ENCODE assay signal across 14 mouse cellular contexts in the genomic region with DNA sequence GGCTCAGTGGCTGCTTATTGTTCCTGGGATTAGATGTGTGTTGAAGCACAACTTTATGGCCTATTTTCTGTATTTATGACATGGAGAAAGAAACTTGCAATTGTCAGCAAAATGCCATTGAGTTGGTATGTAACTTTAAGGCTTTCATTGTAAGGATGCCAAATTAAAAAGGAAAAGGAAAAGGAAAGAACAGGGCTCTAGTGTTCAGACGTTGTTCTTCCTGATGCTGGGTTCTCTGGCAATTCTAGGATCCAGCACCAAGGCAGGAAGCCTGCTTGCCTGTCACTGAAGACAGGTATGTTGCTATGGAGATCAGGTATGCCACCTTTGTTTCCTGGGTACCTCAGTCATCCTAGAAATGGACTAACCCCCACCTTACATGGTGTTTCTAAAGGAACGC. TPM values are rescaled to one million over a fixed set of nuclear protein-coding genes. Genes with fewer than 3 reads are reported as not detected.
DNase-seq lines count a peak whose midpoint lies in the region; ATAC-seq and TF ChIP-seq lines count a peak whose summit lies in the region.
"Had no signal": no experiment of that assay in that cellular context is flagged by ENCODE, and none has a peak within 500 bp of the region (broad histone marks: within the 10 kb centered on the region; RNA-seq: fewer than 3 reads in every experiment).

No protein-coding gene starts in this region.

- TF ChIP-seq CTCF in heart, postnatal 0 days (IDR thresholded peaks at IDR 0.05; ENCODE audit: low read depth), result no peak
- no peak for TF ChIP-seq CTCF in lung, embryonic 14.5 days (IDR thresholded peaks at IDR 0.05; ENCODE audit: low read depth)
- no peak for TF ChIP-seq CTCF in intestine, postnatal 0 days (IDR thresholded peaks at IDR 0.05; ENCODE audit: low read depth)

- ATAC-seq in heart, postnatal 0 days (ENCODE audit: insufficient read depth, low read depth), result no peak
- no peak for ATAC-seq in lung, embryonic 14.5 days (ENCODE audit: insufficient read depth)
- ATAC-seq in intestine, embryonic 15.5 days, result peak; percentile 13; the same call in 1 of the 2 replicates
- ATAC-seq in intestine, postnatal 0 days, result no peak
- ATAC-seq: activated CD4-positive, CD25-positive, alpha-beta regulatory T cell, adult 4 months had no signal

- H3K4me1 ChIP-seq in heart, postnatal 0 days (ENCODE audit: control insufficient read depth, insufficient read depth), result no peaks in the 10 kb centered on the region
- H3K4me1 ChIP-seq in lung, embryonic 14.5 days (ENCODE audit: insufficient read depth), result peaks cover 25% of the 10 kb centered on the region
- peaks cover 20% of the 10 kb centered on the region for H3K4me1 ChIP-seq in intestine, embryonic 15.5 days (replicated peaks)
- H3K4me1 ChIP-seq in intestine, postnatal 0 days (replicated peaks; ENCODE audit: control insufficient read depth, insufficient read depth, low read length), result peaks cover 18% of the 10 kb centered on the region; the same call in 1 of the 2 replicates

- no peaks in the 10 kb centered on the region for H3K36me3 ChIP-seq in heart, postnatal 0 days (replicated peaks; ENCODE audit: control insufficient read depth, insufficient read depth, low read length)
- no peaks in the 10 kb centered on the region for H3K36me3 ChIP-seq in lung, embryonic 14.5 days (ENCODE audit: insufficient read depth)
- no peaks in the 10 kb centered on the region for H3K36me3 ChIP-seq in intestine, embryonic 15.5 days
- no peaks in the 10 kb centered on the region for H3K36me3 ChIP-seq in intestine, postnatal 0 days (ENCODE audit: control insufficient read depth, insufficient read depth)
- H3K36me3 ChIP-seq: heart, embryonic 10.5 days had no signal

- H3K4me3 ChIP-seq in heart, postnatal 0 days (ENCODE audit: low read depth, low read length), result no peak overlapping the region
- no peak overlapping the region for H3K4me3 ChIP-seq in lung, embryonic 14.5 days (ENCODE audit: low read depth, low read length)
- no peak overlapping the region for H3K4me3 ChIP-seq in intestine, embryonic 15.5 days (replicated peaks)
- no peak overlapping the region for H3K4me3 ChIP-seq in intestine, postnatal 0 days (ENCODE audit: low read depth, low read length)
- H3K4me3 ChIP-seq: heart, embryonic 10.5 days had no signal

- no peak for TF ChIP-seq EP300 in heart, postnatal 0 days (IDR thresholded peaks at IDR 0.05; ENCODE audit: low read depth)

- WGBS in heart, postnatal 0 days, result 53% methylated on average over 2 of the region's 2 CpGs
- 24% methylated on average over 2 of the region's 2 CpGs for WGBS in lung, embryonic 14.5 days
- WGBS in intestine, embryonic 15.5 days, result 42% methylated on average over 2 of the region's 2 CpGs
- 20% methylated on average over 2 of the region's 2 CpGs for WGBS in intestine, postnatal 0 days

- intact Hi-C loops in heart, postnatal 36 days (cut with DNase I), result no loop called here

- H3K9me3 ChIP-seq in heart, postnatal 0 days (replicated peaks; ENCODE audit: control insufficient read depth, low read length), result no peaks in the 10 kb centered on the region
- H3K9me3 ChIP-seq in lung, embryonic 14.5 days (ENCODE audit: low read depth, low read length), result no peaks in the 10 kb centered on the region
- no peaks in the 10 kb centered on the region for H3K9me3 ChIP-seq in intestine, embryonic 15.5 days
- no peaks in the 10 kb centered on the region for H3K9me3 ChIP-seq in intestine, postnatal 0 days (ENCODE audit: control insufficient read depth)
- H3K9me3 ChIP-seq: heart, embryonic 10.5 days had no signal

- H3K9ac ChIP-seq in heart, postnatal 0 days (replicated peaks; ENCODE audit: low read depth, low read length), result no peak overlapping the region
- no peak overlapping the region for H3K9ac ChIP-seq in lung, embryonic 14.5 days
- no peak overlapping the region for H3K9ac ChIP-seq in intestine, embryonic 15.5 days
- no peak overlapping the region for H3K9ac ChIP-seq in intestine, postnatal 0 days (ENCODE audit: low read depth, low read length)
- H3K9ac ChIP-seq: hindbrain, embryonic 14.5 days had no signal

- H3K27me3 ChIP-seq in heart, postnatal 0 days (ENCODE audit: control insufficient read depth, insufficient read depth, low read length), result no peaks in the 10 kb centered on the region
- no peaks in the 10 kb centered on the region for H3K27me3 ChIP-seq in lung, embryonic 14.5 days (ENCODE audit: insufficient read depth, low read length)
- no peaks in the 10 kb centered on the region for H3K27me3 ChIP-seq in intestine, embryonic 15.5 days (replicated peaks)
- H3K27me3 ChIP-seq in intestine, postnatal 0 days (replicated peaks; ENCODE audit: control insufficient read depth, insufficient read depth, low read length), result no peaks in the 10 kb centered on the region
- H3K27me3 ChIP-seq: CH12.LX had no signal

- no peak for DNase-seq in heart, postnatal 0 days (ENCODE audit: low spot score)
- DNase-seq in heart, postnatal 36 days, result no peak
- DNase-seq in lung, embryonic 14.5 days, result peak; percentile 22
- DNase-seq in lung, postnatal 25 days (ENCODE audit: low spot score), result no peak
- DNase-seq in layer of hippocampus, adult 11-12 months (ENCODE audit: low spot score), result no peak
- DNase-seq: layer of hippocampus, postnatal 36 days; left cerebral cortex, postnatal 4 days; right cerebral cortex, postnatal 4 days had no signal

- peak overlapping the region; percentile 3; the same call in 1 of the 2 replicates for H3K27ac ChIP-seq in heart, postnatal 0 days (ENCODE audit: low read depth)
- H3K27ac ChIP-seq in lung, embryonic 14.5 days (ENCODE audit: low read depth), result peak overlapping the region; percentile 3; the same call in 1 of the 2 replicates
- H3K27ac ChIP-seq in intestine, embryonic 15.5 days, result 0 out of 2 replicates have a peak overlapping the region, but pooled peaks have one; percentile 18
- no peak overlapping the region for H3K27ac ChIP-seq in intestine, postnatal 0 days (ENCODE audit: low read depth, low read length)
- H3K27ac ChIP-seq: heart, embryonic 10.5 days; hindbrain, embryonic 14.5 days had no signal

- H3K4me2 ChIP-seq in heart, postnatal 0 days (ENCODE audit: low read depth, low read length), result no peak overlapping the region
- no peak overlapping the region for H3K4me2 ChIP-seq in lung, embryonic 14.5 days
- no peak overlapping the region for H3K4me2 ChIP-seq in intestine, embryonic 15.5 days (replicated peaks)
- H3K4me2 ChIP-seq in intestine, postnatal 0 days (replicated peaks; ENCODE audit: low read depth), result peak overlapping the region; percentile 35; the same call in 1 of the 2 replicates
- H3K4me2 ChIP-seq: hindbrain, embryonic 14.5 days had no signal

RNA-seq across cellular contexts. Expression of a gene that starts 11.1 kb away (rescaled TPM):
- total RNA-seq in heart, postnatal 0 days (2014; rRNA removed; ENCODE audit: low replicate concordance), result 14.8 and 19.1 TPM in 2 replicates
- 21.9 and 22.5 TPM in 2 replicates for polyA plus RNA-seq in heart, postnatal 0 days (2015; fragmentation: Nextera tagmentation; extraction: Ambion mirVana)
- 10 to 100 TPM; 18.7 to 24.7 TPM for total RNA-seq in heart, postnatal 36 days (2021)
- polyA plus RNA-seq in lung, embryonic 14.5 days (2014; fragmentation: Nextera tagmentation; extraction: Ambion mirVana), result 52.1 and 52.4 TPM in 2 replicates
- 46.7 and 53.5 TPM in 2 replicates for polyA plus RNA-seq in intestine, embryonic 15.5 days (2015; fragmentation: Nextera tagmentation; extraction: Ambion mirVana)
- polyA plus RNA-seq in intestine, postnatal 0 days (2015; fragmentation: Nextera tagmentation; extraction: Ambion mirVana), result 32.3 and 35.4 TPM in 2 replicates
